8 mouse cellular contexts compared by ENCODE assay signal in genomic region chr2:152817596-152818291, GRCm38 (mm10). TPM values are rescaled to one million over a fixed set of nuclear protein-coding genes. Genes with fewer than 3 reads are reported as not detected.
A peak's percentile ranks its signal among the peaks of the same experiment; 100 is the strongest.
DNase-seq lines count a peak whose midpoint lies in the region; ATAC-seq and TF ChIP-seq lines count a peak whose summit lies in the region.

No protein-coding gene starts in this region.

- peak; percentile 10 to 43 for DNase-seq in left cerebral cortex, postnatal 25 days (ENCODE audit: low spot score in 2 of 2)
- DNase-seq in left cerebral cortex, adult 18-20 months (ENCODE audit: low spot score in 2 of 2), result no peak
- peak; percentile 46 for DNase-seq in adrenal gland, postnatal 25 days
- DNase-seq in embryonic facial prominence, embryonic 14.5 days (ENCODE audit: low spot score), result peak; percentile 54
- peak; percentile 65 for DNase-seq in liver, embryonic 13.5 days
- DNase-seq in stomach, postnatal 0 days (ENCODE audit: low spot score), result peak; percentile 34
- no peak for DNase-seq in left cerebral cortex, adult 11 months (ENCODE audit: low spot score)

- ATAC-seq in embryonic facial prominence, embryonic 14.5 days (ENCODE audit: low read depth), result peak; percentile 31; the same call in 1 of the 2 replicates
- ATAC-seq in hindbrain, embryonic 13.5 days (ENCODE audit: low FRiP score), result no peak
- ATAC-seq in liver, embryonic 13.5 days (ENCODE audit: low read depth), result peak; percentile 78
- no peak for ATAC-seq in stomach, postnatal 0 days (ENCODE audit: low FRiP score, low TSS enrichment)

- H3K9ac ChIP-seq in embryonic facial prominence, embryonic 14.5 days (ENCODE audit: low read depth, low read length), result no peak overlapping the region
- no peak overlapping the region for H3K9ac ChIP-seq in hindbrain, embryonic 13.5 days
- H3K9ac ChIP-seq in liver, embryonic 13.5 days, result peak overlapping the region; percentile 76
- peak overlapping the region; percentile 28; the same call in 1 of the 2 replicates for H3K9ac ChIP-seq in stomach, postnatal 0 days (ENCODE audit: low read length)

- TF ChIP-seq CTCF in stomach, postnatal 0 days (IDR thresholded peaks at IDR 0.05; ENCODE audit: low read depth), result no peak

- 40% methylated on average over 5 of the region's 6 CpGs for WGBS in embryonic facial prominence, embryonic 14.5 days
- WGBS in hindbrain, embryonic 13.5 days, result 52% methylated on average over 6 of the region's 6 CpGs
- 22% methylated on average over 6 of the region's 6 CpGs for WGBS in liver, embryonic 13.5 days (ENCODE audit: insufficient replicate concordance)
- 20% methylated on average over 6 of the region's 6 CpGs for WGBS in stomach, postnatal 0 days

- no peak overlapping the region for H3K4me2 ChIP-seq in embryonic facial prominence, embryonic 14.5 days (ENCODE audit: low read depth, low read length)
- H3K4me2 ChIP-seq in hindbrain, embryonic 13.5 days, result no peak overlapping the region
- peak overlapping the region; percentile 64 for H3K4me2 ChIP-seq in liver, embryonic 13.5 days
- H3K4me2 ChIP-seq in stomach, postnatal 0 days (replicated peaks; ENCODE audit: low read depth), result no peak overlapping the region

- no peak for TF ChIP-seq EP300 in stomach, postnatal 0 days (optimal IDR thresholded peaks at IDR 0.05)

- intact Hi-C loops in left cerebral cortex, postnatal 25 days (cut with DNase I), result no loop called here

- H3K27ac ChIP-seq in embryonic facial prominence, embryonic 14.5 days (replicated peaks; ENCODE audit: low read depth, low read length), result peak overlapping the region; percentile 61
- peak overlapping the region; percentile 49 for H3K27ac ChIP-seq in hindbrain, embryonic 13.5 days
- H3K27ac ChIP-seq in liver, embryonic 13.5 days, result peak overlapping the region; percentile 100
- H3K27ac ChIP-seq in stomach, postnatal 0 days (replicated peaks), result peak overlapping the region; percentile 83

- H3K9me3 ChIP-seq in embryonic facial prominence, embryonic 14.5 days (ENCODE audit: control insufficient read depth, low read length), result no peaks in the 10 kb centered on the region
- H3K9me3 ChIP-seq in hindbrain, embryonic 13.5 days, result no peaks in the 10 kb centered on the region
- H3K9me3 ChIP-seq in liver, embryonic 13.5 days (replicated peaks), result no peaks in the 10 kb centered on the region
- H3K9me3 ChIP-seq in stomach, postnatal 0 days (ENCODE audit: control insufficient read depth, low read length), result no peaks in the 10 kb centered on the region

- H3K36me3 ChIP-seq in embryonic facial prominence, embryonic 14.5 days (ENCODE audit: control insufficient read depth, insufficient read depth, low read length), result peaks cover 9% of the 10 kb centered on the region
- H3K36me3 ChIP-seq in hindbrain, embryonic 13.5 days, result peaks cover 19% of the 10 kb centered on the region
- H3K36me3 ChIP-seq in liver, embryonic 13.5 days, result peaks cover 59% of the 10 kb centered on the region
- H3K36me3 ChIP-seq in stomach, postnatal 0 days (ENCODE audit: control insufficient read depth, insufficient read depth, low read length), result no peaks in the 10 kb centered on the region

- no peaks in the 10 kb centered on the region for H3K27me3 ChIP-seq in embryonic facial prominence, embryonic 14.5 days (replicated peaks; ENCODE audit: control insufficient read depth, insufficient read depth, low read length)
- H3K27me3 ChIP-seq in hindbrain, embryonic 13.5 days, result no peaks in the 10 kb centered on the region
- H3K27me3 ChIP-seq in liver, embryonic 13.5 days, result no peaks in the 10 kb centered on the region
- H3K27me3 ChIP-seq in stomach, postnatal 0 days (ENCODE audit: control insufficient read depth, insufficient read depth, low read length), result no peaks in the 10 kb centered on the region

- H3K4me3 ChIP-seq in embryonic facial prominence, embryonic 14.5 days (ENCODE audit: low read depth, low read length), result no peak overlapping the region
- H3K4me3 ChIP-seq in hindbrain, embryonic 13.5 days, result no peak overlapping the region
- H3K4me3 ChIP-seq in liver, embryonic 13.5 days (replicated peaks), result peak overlapping the region; percentile 38
- H3K4me3 ChIP-seq in stomach, postnatal 0 days (ENCODE audit: low read depth, low read length), result no peak overlapping the region

- peaks cover 32% of the 10 kb centered on the region for H3K4me1 ChIP-seq in embryonic facial prominence, embryonic 14.5 days (ENCODE audit: control insufficient read depth, insufficient read depth, low read length)
- H3K4me1 ChIP-seq in hindbrain, embryonic 13.5 days (replicated peaks), result peaks cover 74% of the 10 kb centered on the region
- peaks cover 100% of the 10 kb centered on the region for H3K4me1 ChIP-seq in liver, embryonic 13.5 days (replicated peaks)
- H3K4me1 ChIP-seq in stomach, postnatal 0 days (replicated peaks; ENCODE audit: control insufficient read depth, insufficient read depth), result peaks cover 19% of the 10 kb centered on the region

RNA-seq across cellular contexts. Expression of gene Bcl2l1, which starts 13.8 kb away (rescaled TPM):
- total RNA-seq in left cerebral cortex, postnatal 25 days (2021), result 100 to 1,000 TPM; 128 to 138 TPM
- 100 to 1,000 TPM; 124 to 130 TPM for total RNA-seq in left cerebral cortex, adult 18-20 months (2021)
- 48.9 and 61.8 TPM in 2 replicates for total RNA-seq in adrenal gland, postnatal 25 days (2021)
- polyA plus RNA-seq in embryonic facial prominence, embryonic 14.5 days (2014; fragmentation: Nextera tagmentation; extraction: Ambion mirVana), result 77.3 and 86.7 TPM in 2 replicates
- 173 and 179 TPM in 2 replicates for polyA plus RNA-seq in hindbrain, embryonic 13.5 days (2015; fragmentation: Nextera tagmentation; extraction: Ambion mirVana)
- polyA plus RNA-seq in liver, embryonic 13.5 days (2015; fragmentation: Nextera tagmentation; extraction: Ambion mirVana), result 148 and 164 TPM in 2 replicates
- 45.6 and 48.7 TPM in 2 replicates for polyA plus RNA-seq in stomach, postnatal 0 days (2015; fragmentation: Nextera tagmentation; extraction: Ambion mirVana)

RNA-seq across cellular contexts. Expression of gene Tpx2, which starts 30.0 kb away (rescaled TPM):
- total RNA-seq in left cerebral cortex, postnatal 25 days (2021), result 1 to 10 TPM; 1.7 to 2.2 TPM
- total RNA-seq in left cerebral cortex, adult 18-20 months (2021), result 1 to 10 TPM; 2.0 to 2.4 TPM
- 9.6 and 13.5 TPM in 2 replicates for total RNA-seq in adrenal gland, postnatal 25 days (2021)
- polyA plus RNA-seq in embryonic facial prominence, embryonic 14.5 days (2014; fragmentation: Nextera tagmentation; extraction: Ambion mirVana), result 69.3 and 87.9 TPM in 2 replicates
- 21.9 and 24.8 TPM in 2 replicates for polyA plus RNA-seq in hindbrain, embryonic 13.5 days (2015; fragmentation: Nextera tagmentation; extraction: Ambion mirVana)
- polyA plus RNA-seq in liver, embryonic 13.5 days (2015; fragmentation: Nextera tagmentation; extraction: Ambion mirVana), result 59.8 and 79.4 TPM in 2 replicates
- polyA plus RNA-seq in stomach, postnatal 0 days (2015; fragmentation: Nextera tagmentation; extraction: Ambion mirVana), result 14.0 and 17.7 TPM in 2 replicates

Comparison
In these comparisons a context has a peak if more than half of its experiments do, and no peak if none do; other contexts are left out.
1. DNase-seq: peak in left cerebral cortex, postnatal 25 days (2 of 2), adrenal gland, postnatal 25 days (single experiment), embryonic facial prominence, embryonic 14.5 days (single experiment), liver, embryonic 13.5 days (single experiment) and stomach, postnatal 0 days (single experiment); none in left cerebral cortex, adult 18-20 months (0 of 2) and left cerebral cortex, adult 11 months (single experiment).
2. ATAC-seq: peak in embryonic facial prominence, embryonic 14.5 days (single experiment) and liver, embryonic 13.5 days (single experiment); none in hindbrain, embryonic 13.5 days (single experiment) and stomach, postnatal 0 days (single experiment).
3. H3K27ac ChIP-seq: peak in every context shown above with its lines; median percentile 100 in liver, embryonic 13.5 days; 83 in stomach, postnatal 0 days; 61 in embryonic facial prominence, embryonic 14.5 days; 49 in hindbrain, embryonic 13.5 days.
4. H3K9ac ChIP-seq: peak in liver, embryonic 13.5 days (single experiment) and stomach, postnatal 0 days (single experiment); none in embryonic facial prominence, embryonic 14.5 days (single experiment) and hindbrain, embryonic 13.5 days (single experiment).